Mouse (Mus musculus) bone marrow, adult 2 months (tissue): ENCODE measurements around the gene Gm27021.

Experiments
- CTCF ChIP-seq: fragments of 200-500 bp; IDR thresholded peaks from 2 replicates; pipeline ENCODE4 v1.5.1; 2011; ENCODE audit warnings: low read length, control low read depth; ENCODE audit not compliant: control insufficient read depth, insufficient read depth
- POLR2A ChIP-seq: fragments of 200-500 bp; IDR thresholded peaks from 2 replicates; pipeline ENCODE4 v1.6.1; 2011; ENCODE audit warnings: low read depth, mild to moderate bottlenecking, control low read depth, low read length, borderline replicate concordance; ENCODE audit not compliant: control insufficient read depth

DNA sequence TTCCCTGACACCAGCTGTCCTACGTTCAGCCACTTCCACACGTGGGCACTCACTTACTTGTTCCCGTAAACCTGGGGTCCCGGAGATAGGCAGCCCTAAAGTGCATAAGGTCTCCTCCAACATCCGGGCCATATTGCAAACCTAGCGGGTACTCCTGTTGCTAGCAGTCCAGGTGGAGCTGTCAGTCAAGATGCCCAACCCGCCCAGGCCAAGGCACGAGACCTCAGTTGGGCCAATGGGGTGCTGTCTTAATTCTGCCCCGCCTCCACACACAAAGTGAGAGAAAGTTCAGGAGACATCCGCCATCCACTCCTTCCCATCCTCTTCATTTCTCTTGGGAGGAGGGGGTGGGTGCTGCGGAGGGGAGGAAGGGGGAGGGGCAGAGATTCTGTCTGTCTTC, 41.4 kb downstream of the Gm27021 start:
- no peak for TF ChIP-seq CTCF
- TF ChIP-seq POLR2A: no peak
